Mouse (Mus musculus): ENCODE results near the gene Hrh1.

Gene Hrh1

DNA sequence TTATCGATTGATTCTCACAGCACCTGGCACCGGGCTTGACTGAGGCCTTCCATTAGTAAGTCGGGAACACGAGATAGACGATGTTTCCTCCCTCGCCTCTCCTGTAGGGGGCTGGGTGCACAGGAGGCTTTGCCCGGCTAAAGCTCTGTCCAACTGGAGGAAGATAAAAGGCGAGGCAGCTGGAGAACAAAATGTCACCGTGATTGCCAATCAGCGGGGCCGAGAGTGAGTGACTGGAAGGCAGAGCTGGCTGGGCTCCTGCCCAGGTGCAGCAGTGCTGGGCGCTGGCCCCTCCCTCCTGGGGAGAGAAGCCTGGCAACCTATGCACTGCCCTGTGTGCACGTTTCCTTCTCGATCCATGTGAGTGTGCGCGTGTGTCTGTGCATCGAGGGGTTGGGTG lies 10.5 kb downstream of the Hrh1 start:
- no peak for DNase-seq

DNA sequence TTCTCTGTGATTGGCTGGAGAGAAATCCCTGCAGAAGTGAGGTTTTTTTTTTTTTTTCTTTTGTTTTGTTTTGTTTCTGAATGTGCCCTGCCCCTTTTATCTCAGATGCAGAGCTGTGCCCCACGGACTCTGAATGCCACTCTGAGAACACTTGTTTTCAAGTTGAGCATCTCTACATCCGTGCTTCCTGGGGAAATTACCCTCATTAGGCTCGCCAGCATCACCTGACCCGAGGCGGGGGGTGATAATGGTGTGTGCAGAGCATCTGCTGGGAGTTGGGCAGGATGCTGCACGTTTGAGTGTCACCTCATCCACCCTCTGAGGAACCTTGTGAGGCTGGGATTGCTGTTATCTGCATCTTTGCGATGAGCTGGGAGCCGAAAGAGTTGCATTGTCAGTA lies 14.2 kb downstream of the Hrh1 start:
- no peak for DNase-seq

DNA sequence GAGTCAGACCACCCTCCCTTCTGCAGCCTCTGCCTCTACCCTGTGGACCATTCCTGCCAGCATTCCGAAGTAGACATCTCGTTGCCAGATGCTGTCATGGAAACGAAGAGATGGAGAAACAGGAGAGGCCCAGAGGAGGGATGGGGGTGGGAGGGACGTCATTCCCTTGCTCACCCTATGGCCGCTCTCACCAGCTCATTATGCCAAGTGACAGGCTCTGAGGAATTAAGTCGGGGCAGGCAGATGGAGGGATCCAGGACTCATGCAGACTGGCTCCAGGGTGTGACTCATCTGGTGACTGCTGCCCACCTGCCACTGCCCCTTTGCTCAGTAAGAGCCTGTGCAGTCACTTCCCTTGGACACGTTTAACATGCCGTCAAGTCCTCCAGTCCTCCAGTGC lies 16.8 kb downstream of the Hrh1 start:
- DNase-seq: no peak

DNA sequence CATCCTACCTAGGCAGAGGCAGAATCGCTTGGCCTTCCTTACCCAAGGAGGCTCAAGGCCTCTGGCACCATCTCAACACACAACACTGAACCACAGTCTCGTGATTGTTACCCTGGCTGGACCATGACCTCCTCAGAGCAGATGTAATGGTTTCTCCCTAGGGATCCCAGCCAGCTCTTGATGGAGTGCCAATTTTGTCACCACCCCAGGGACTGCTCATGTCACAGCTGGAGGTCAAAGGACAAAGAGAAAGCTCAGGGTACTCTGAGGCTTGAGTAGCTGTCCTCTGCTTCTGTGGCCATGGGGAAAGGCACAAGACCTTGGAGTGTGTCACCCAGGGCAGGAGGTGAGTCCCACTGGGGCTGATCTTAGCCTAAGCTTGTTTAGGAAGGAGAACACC lies 20.3 kb downstream of the Hrh1 start:
- DNase-seq: no peak

DNA sequence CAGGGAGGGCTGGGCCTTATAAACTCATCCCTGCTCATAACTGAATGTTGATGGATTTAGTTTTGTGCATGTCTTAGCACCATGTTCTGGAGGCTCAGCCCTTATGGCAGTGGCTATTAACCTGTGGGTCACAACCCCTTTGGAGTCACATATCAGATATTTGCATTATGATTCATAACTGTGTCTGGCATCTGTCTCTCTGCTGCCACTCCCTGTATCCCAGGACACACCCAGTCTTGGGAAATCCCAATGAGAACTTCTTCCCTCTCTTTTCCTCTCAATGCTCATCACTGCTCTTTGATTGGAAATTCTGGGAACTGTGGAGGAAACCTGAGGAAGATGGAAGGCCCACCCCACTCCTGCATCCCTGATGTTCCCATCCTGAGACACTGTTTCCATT lies 23.3 kb downstream of the Hrh1 start:
- DNase-seq: no peak

DNA sequence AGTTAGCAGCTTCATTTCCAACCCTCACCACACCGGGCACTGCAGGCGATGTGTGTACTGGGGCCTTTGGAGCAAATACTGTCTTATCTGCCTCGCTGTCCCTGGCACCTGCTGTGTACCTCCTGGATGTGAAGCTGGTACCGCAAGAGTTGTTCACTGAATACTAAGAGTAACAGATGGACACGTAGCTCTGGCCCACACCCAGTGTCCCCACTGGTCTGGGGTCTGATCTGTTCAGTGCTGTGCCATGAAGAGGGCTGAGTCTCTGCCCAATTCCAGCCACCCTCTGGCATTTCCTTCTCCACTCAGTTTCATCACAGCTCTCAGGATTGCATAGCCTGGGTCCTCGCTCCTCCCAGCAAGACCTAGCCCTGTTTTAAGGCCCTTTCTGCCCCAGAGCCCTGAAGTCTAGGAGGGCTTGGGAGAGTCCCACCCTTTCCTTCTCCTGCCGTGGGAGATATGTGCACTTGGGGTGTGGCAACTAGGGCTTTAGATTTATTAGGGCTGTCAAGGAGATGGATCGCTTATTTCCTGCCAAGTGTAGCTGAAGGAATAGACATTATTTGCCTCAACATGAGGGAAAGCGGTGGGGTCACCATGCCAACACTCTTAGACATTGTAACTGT lies 25.4 kb downstream of the Hrh1 start:
- DNase-seq: no peak

DNA sequence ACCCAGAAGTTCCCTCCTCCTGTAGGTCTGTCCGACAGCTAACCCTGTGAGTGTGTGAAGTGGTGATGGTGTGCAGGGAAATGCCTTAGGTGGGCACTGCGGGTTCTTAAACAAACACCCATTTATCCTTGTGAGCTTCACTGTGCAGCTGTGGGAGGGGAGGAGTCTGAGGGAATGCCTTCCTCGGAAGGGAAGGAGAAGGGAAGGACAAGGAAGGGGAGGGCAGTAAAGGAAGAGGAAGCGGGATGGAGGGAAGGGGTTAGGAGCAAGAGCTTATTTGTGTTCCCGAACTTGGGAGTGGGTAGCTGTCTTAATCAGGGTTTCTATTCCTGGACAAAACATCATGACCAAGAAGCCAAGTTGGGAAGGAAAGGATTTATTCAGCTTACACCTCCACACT lies 27.6 kb downstream of the Hrh1 start:
- no peak for DNase-seq

DNA sequence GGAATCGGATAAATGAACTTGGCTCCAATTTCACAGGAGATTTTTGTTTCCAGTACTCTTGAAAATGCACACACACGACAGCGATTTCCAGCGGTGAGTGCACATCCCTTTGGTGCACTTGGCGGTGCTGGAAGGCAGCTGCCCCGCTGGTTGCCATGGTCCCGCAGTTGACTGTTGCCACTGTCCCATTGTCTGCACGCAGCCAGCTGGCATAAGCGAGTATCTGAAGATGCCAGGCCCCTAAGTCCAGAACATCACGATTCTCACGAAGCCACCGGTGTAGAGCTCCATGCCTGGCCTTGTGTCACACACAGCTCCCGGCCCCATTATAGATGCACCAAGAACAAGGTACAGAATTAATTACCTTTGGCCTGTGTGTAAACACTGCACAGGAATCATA lies 29.9 kb downstream of the Hrh1 start:
- no peak for DNase-seq

DNA sequence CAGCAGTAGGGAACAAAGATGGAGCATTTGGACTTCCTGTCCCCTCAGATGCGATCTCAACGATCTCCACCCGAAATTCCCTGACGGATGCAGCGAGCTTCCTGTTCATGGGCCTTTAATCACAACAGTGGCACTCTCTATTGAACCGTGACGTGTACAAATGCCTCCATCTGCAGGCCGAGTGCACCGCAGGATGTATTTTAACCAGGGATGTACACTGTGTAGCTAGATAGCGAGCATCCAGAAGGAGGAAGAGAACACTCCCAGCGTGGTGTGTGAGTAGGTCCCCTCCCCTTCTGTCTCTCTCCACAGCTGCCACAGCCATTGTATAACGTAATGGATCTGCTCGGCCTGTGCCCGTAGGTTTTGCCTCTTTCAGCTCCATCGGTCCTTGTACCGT lies 31.1 kb downstream of the Hrh1 start:
- no peak for DNase-seq

DNA sequence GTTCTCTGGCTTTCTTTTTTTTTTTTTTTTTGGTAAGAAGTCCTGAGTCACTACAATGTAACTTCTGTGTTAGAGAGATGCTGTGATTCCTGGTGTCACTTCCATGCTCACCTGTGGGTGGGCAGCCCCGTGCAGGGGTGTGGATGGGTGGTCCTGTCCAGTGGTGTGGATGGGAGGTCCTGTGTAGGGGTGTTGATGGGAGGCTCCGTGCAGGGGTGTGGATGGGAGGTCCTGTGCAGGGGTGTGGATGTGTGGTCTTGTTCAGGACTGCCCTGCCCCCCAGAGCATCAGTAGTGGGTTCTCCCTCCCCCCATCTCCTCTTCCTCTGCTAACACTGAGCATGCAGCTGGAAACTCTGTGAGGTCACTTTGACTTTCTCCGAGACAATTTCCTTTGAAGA lies 34.9 kb downstream of the Hrh1 start:
- DNase-seq: no peak

DNA sequence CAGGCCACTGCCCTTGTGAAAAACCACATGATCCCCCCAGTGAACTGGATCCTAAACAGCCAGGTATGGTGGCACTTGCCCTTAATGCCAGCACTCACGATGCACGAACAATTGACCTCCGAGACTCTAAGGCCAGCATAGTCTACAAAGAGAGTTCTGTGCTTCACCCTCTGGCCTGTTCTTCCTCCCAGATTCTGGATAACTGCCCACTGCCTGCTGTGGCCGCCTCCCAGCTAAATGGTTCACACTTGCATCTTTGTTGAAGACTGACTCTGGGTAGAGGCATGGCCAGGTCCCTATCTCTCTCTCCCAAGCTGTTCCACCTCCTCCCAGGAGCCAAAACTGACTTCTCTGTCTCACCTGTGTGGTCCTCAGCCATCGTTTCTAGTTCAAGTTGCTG lies 36.8 kb downstream of the Hrh1 start:
- no peak for DNase-seq

DNA sequence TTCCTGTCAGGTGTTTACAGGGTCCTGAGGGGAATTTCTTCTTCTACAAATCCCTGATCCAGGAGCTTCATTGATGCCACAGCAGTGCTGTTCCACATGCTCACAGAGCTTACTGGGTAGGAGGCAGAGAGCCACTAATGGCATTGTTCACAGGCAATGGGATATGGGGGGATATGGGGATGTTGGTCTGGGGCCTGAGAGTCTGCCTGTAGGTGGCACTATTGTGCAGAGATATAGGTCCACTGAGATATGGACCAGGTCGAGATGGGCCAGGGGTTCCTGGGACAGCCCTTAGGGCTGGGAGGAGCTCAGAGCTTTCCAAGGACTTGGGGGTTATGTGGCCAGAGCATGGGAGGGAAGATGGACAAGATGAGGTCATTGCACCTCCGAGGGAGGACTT lies 42.6 kb downstream of the Hrh1 start:
- DNase-seq: no peak

DNA sequence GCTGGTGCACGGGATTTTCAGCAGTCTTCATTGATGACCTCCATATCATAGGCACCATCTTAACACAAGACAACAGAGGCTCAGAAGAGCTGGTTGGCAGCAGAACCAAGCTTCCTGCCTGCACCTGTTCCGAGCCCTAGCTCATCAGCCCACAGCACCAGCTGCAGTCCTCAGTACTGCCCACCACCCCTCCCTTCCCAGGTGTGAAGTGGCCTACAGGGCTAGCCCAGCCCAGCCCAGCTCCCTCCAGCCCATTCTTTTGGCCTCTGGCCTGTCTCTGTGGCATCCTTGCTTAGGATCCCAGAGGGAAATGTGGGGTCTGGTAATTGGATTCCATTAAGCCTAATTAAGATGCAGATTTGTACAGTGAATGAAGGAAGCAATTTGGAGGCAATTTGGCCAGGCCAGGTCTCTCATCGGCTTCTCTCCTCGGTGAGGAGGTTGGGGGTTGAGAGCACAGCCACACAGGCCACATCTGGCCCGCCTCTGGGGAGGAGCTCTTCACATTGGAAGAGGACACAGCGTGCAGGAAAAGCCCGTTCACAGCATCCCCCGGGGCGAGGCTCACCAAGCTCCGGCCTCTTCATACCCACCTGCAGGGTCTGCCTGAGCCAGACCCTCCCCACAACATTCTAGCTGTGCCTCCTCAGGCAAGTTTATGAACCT lies 43.2 kb downstream of the Hrh1 start:
- DNase-seq: no peak

DNA sequence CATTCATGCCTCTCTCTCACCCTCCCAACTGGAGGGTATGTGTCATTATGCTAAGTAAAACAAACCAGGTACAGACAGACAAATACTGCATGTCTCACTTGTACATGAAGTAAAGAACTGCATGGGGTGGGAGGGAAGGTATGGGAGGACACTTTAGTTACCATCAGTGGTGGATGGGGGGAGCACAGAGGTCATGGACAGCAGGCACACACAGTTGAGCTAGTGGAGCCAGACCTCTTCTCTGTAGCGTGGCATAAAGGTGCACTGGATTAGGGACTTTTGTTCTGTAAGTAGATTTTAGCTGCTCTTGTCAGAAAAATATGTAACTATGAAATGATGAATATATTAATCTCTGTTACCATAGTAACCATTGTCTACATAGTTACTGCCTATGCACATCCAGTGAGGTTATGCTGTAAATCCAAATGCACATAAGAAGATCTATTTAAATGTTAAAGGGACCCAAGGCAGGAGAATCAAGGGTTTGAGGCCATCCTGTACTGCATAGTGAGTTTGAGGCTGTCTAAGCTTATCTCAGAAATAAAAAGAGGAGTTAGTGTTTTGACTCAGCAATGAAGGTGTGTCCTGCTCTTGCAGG lies 46.6 kb downstream of the Hrh1 start:
- no peak for DNase-seq

DNA sequence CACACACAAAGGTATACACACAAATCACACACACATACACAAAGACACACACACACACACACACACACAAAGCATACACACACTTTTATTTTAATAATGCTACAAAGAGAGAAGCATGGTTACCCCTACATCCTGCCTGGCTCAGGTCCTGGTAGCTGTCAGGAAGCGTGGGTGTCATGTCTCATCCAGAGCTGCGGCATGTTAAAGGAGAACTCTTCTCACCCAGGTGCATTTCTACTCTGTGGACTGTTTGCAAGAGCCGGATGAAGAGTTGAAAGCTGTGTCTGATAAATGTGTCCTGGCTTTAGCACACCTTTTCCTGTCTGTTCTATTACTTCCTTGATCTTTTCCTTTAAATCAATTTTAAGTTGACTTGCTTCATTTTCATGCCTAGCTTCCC lies 47.2 kb downstream of the Hrh1 start:
- DNase-seq: no peak

DNA sequence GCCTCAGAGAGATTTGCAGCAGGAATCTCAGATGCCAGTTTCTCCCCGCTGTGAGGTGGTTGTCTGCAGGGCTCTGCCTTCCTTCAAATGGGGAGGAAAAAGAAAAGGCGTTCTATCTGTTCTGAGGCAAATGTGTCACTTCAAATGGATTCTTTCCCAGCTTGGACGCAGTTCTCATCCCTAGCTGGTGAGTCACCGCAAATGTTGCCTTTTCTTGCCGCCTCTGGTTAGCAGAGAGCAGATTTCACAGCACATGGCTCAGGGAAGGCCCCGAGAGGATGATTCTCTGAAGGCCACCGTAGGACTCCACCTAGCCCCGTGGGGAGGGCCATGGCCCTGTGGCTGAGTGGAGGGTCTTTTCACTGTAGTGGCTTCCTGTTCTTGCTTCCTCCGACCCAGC lies 51.2 kb downstream of the Hrh1 start:
- DNase-seq: no peak

DNA sequence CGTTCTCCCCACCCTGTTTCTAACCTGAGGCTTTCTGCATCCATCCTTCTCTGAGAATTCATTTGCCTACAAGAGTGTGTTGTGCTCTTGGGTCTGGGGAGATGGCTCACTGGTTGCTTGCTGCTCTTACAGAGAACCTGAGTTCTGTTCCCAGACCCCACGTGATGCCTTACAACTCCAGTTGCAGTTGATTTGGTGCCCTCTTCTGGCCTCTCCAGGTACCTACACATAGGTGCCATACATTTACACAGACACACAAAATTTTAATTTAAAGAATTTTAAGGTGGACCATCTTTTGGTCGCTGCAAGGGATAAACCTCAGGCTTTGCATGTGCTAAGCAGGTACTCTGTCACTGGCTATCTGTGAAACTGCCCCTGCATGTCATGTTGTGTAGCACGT lies 57.5 kb downstream of the Hrh1 start:
- no peak for DNase-seq

DNA sequence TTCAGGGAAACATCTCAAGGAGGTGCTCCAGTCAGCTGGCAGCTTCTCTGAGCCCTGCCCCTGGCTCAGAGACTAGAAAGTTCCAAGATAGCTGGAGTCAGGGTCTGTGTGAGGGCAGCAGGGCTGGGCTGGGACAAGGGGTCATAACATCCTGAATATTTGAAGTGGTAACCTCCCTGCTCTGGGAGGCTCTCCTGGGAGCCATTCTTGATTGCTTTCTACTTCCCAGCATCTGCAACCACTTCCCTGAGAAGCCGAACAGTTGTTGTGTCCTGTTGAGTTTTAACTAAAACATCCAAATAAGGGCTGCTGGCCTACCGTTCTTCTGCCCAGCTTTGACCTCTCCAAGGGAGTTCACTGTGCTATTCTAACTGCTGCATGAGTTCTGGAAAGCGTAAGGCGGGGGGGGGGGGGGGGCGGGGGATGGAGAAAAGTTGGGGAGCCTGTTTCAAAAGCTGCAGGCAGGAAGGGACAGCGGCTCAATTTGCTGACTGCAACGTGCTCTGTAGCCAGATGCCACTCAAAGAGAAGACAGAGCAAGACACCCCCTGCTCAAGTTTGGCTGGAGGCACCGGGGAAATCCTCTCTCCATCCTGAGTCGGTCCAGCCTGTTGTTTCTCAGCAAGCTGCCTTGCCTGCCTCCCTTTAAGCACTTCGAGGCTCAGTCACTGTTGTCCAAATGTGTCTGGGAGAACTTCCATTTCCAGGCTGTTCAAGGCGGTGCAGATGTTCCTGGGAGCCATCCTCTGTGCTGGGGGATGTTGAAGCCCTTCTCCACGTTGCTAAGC lies 58.7 kb downstream of the Hrh1 start:
- DNase-seq: no peak

DNA sequence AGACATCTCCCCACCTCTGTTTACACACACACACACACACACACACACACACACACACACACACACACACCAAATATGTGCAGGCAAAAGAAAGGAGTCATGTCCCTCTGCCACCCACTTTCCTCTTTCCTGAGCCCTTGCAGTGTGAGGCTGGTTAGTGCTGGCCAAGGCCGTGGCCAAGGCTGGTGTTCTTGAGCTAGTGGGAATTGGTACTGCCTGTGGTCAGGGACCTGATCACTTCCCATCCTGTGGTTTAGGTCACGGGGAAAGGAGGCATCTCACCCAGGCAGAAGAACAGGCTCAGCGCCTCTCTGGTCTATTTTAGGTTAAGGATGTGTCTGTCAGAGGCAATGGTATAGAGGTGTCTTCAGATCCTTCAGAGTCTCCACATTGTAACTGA lies 59.6 kb downstream of the Hrh1 start:
- DNase-seq: no peak

DNA sequence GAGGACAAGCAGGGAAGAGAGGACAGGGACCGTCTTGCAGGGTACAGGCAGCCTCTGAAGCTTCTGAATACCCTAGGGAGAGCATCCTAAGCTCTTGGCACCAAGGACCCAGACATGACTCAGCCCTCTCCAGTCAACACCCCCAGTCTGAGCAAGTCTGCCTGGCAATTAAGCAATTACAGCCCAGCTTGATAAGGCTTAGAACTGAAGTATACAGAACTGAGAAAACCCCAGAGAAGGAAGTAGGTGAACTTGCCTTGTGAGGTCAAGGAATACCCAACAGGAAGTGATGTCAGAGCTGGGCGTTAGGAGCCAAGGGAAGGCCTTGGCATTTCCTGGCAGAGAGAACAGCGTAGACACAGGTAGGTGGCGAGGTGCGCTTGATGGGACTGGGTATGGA lies 60.5 kb downstream of the Hrh1 start:
- DNase-seq: no peak

DNA sequence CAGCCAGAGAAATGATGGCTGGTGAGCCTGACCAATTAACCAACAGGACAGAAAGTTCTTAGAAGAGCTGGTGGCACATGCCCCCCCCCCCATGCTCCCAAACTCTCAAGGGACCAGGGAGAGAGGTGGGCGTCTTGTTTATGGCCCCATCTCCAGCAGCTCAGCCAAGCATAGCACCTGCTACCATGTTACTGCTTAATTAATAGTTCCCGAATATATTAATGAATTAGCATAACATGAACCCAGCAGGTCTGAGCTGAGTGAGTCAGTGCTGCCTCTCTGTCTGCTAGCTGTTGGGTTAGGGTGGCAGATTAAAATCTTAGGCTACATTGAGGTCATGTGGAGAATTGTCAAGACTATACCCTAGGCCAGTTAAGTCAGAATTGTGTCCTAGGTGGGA lies 62.2 kb downstream of the Hrh1 start:
- no peak for DNase-seq

DNA sequence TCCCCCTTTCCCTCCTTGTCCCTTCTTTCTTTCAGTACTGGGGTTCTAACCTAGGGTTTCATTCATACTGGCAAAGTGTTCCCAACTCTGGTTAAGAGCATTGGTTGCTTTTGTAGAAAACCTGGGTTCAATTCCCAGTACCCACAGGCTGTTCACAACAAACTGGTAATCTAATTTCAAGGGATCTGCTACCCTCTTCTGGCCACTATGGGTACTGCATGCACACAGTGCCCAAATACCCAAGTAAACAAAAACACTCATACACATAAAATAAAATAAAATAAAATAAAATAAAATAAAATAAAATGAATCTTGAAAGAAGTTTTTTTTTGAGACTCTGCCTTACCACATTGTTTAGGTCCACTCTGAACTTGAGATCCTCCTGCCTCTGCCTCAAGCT lies 63.8 kb downstream of the Hrh1 start:
- DNase-seq: no peak

DNA sequence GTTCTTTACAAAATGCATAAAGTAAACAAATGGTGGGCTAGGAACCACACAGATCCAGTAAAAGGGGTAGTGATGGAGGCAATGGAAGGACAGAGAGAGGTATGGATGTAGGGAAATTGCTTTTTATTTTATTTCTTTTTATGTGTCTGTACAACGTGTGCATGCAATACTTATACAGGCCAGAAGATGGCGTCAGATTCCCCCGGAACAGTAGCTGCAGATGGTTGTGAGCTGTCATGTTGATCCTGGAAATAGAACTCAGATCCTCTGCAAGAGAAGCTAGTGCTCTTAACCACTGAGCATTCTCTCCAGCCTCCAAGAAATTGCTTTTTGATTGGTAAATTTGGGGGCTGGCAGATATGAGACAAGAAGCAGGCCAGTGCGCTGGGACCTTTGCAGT lies 65.0 kb downstream of the Hrh1 start:
- DNase-seq: peak; percentile 41

DNA sequence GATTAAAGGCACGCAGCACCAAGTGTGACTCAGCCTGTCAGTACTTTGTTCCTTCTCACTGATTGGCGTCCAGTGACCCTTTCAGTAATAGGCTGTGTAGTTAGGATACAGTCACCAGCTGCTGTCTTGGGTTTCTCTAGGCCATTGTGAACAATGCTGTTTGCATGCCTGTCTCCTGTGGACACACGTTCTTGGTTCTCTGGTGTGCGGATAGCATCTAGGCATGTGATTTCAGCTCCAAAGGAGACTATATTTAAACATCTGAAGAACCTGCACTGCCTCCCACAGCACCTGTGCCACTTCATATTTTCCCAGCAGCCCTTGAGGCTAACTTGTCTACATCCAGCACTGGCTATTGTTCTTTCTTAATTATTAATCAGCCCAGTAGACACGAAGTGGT lies 75.8 kb downstream of the Hrh1 start:
- DNase-seq: no peak

Measured in right cerebral cortex, postnatal 4 days (tissue).